11 mouse cellular contexts compared by ENCODE assay signal in the genomic region with DNA sequence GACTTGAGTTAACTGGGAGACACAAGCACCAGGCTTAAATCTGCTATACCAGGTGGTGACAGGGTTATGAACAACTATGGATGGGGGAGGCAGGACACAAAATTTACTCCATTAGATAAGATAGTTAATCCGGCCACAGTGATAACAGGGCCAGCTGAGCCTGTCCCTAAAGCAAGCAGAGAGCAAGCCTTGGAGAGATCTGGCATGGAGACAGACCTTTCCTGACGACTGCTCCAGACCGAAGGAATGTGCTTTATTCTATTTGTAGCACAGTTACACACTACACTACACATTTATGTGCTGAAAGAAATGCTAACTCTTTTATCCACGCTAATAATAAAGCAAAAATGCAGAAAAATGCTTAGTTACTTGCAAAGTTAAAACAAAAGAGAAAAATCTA.
"Had no signal": no experiment of that assay in that cellular context is flagged by ENCODE, and none has a peak within 500 bp of the region (broad histone marks: within the 10 kb centered on the region; RNA-seq: fewer than 3 reads in every experiment).

No protein-coding gene starts in this region.

- ATAC-seq: lung, postnatal 0 days; midbrain, embryonic 13.5 days had no signal

- H3K9ac ChIP-seq: liver, embryonic 15.5 days; midbrain, embryonic 13.5 days had no signal

- H3K27ac ChIP-seq: liver, embryonic 15.5 days; midbrain, embryonic 13.5 days; stomach, postnatal 0 days had no signal

- DNase-seq: kidney, postnatal 25 days; left cerebral cortex, postnatal 4 days; lung, adult 2 months; lung, postnatal 36 days; right cerebral cortex, adult 18-20 months; thymus, postnatal 4 days had no signal

- H3K4me2 ChIP-seq: liver, embryonic 11.5 days; liver, embryonic 15.5 days; midbrain, embryonic 13.5 days had no signal

- H3K9me3 ChIP-seq: liver, embryonic 15.5 days; midbrain, embryonic 13.5 days had no signal

- H3K4me3 ChIP-seq: liver, embryonic 15.5 days; midbrain, embryonic 13.5 days had no signal

- H3K27me3 ChIP-seq: liver, embryonic 15.5 days; midbrain, embryonic 13.5 days had no signal

- H3K4me1 ChIP-seq: liver, embryonic 15.5 days; midbrain, embryonic 13.5 days had no signal
